Mouse (Mus musculus) kidney, adult 2 months (tissue): Measurements from ENCODE around the gene Gm12216.
"Not testable (repeated sequence)": the region's sequence is repeated elsewhere in the genome, so short reads cannot be mapped to it uniquely, and the experiment has no call there.

Source experiments
- CTCF ChIP-seq: fragments of 200-500 bp; conservative IDR thresholded peaks from 2 replicates; pipeline ENCODE4 v1.5.1; 2011; ENCODE audit warnings: low read depth, mild to moderate bottlenecking, control low read depth, low read length, moderate library complexity, mixed read lengths; ENCODE audit not compliant: insufficient read depth, insufficient read length
- POLR2A ChIP-seq: fragments of 200-500 bp; IDR thresholded peaks from one replicate; pipeline ENCODE4 v1.6.1; 2011; ENCODE audit warnings: low read depth, low read length, control low read depth

DNA sequence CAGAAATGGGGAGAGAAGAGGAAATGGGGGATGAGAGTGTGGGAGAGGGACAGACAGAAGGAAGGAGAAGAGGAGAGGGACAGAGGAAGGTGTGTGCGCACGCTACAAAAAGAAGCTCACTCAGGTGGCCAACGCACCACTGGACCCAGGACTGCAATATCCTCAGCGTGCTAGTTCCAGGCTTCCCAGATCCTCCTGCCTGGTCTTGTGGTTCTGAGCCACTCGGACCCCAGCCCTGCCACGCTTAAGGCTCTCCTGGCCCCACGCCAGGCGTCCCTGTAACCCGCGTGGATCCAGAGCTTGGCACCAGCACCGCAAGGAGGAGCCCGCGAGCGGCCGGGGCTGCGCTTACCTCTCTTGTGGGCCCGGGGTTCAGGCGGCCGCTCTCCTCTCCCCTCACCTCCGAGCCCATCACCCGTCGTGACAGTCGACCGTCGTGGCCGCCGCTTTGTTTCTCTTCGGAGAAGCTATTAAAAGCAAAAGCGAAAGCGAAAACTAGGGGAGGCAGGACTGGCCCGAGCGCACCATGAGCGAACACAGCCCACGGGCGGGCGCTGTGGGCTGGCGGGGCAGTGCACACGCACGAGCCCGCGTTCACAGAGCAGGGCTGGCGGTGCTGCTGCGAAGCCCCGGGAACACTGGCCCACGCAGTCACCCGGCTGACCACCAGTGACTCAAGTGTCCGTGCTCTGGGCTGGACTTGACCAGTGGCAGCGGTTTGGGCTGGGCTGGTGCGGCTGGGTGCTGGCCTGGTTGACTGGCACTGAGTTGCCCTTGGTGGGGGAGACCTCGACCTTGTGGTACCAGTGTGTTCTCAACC is at the start of gene Gm12216:
- not testable (repeated sequence) for TF ChIP-seq CTCF, POLR2A
